Mouse (Mus musculus) subcutaneous adipose tissue, adult 2 months (tissue): Measurements from ENCODE around the gene Cwf19l2. TPM values are rescaled to one million over a fixed set of nuclear protein-coding genes. Genes with fewer than 3 reads are reported as not detected.

Experiments used
- polyA plus RNA-seq: library from polyadenylated mRNA; depleted of rRNA; stranded (reverse); fragments of >200 nt; gene quantifications from 2 replicates; pipeline ENCODE4 v1.2.3, GENCODE M21; 2012; ENCODE audit warnings: low replicate concordance; rRNA removed

Gene Cwf19l2
- 0.82 and 1.1 TPM in 2 replicates for polyA plus RNA-seq

DNA sequence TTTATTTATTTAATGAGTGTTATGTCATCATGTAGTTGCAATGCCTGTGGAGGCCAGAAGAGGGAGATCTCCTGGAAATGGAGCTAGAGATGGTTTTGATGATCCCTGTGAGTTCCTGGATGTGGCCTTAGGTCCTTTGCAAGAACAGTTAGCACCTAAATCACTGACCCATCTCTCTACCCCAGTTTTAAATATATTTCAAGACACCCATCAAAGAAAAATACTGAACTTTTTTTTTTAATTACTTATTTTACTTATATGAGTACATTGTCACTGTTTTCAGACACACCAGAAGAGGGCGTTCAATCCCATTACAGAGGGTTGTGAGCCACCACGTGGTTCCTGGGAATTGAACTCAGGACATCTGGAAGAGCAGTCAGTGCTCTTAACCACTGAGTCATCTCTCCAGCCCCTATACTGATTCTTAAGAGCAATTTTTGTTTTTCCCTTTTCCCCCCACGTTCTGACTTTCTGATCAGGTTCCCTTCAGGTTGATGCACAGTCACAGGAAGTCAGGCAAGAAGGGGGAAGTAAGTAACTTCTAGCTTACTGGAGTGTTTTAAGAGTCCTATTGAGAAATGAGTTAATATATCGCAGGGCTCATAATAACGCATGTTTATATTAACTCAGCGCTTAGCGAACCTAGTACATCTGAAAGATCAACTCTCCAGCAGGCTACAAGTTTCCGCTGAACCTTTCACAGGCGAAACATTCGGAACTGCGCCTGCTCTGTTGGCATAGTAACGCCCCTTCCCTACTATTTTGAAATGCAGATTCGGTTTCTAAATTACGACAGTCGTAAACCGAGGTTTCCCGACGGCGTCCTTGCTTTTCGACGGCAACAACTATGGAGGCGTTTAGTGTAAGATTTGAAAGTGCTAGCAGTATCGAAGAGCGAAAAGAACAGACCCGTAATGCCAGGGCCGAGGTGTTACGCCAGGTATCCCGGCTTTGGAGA, at the start of gene Cwf19l2:
Cwf19l2 (plus strand) TSS at position 342 of the 958 bp plus-strand sequence.

Other genes with a start within 250 kb of the Cwf19l2 start
- 2.3 and 3.4 TPM in 2 replicates for gene Alkbh8, start 68.5 kb upstream of the Cwf19l2 start, polyA plus RNA-seq
- gene Gucy1a2, start 129.2 kb downstream of the Cwf19l2 start, polyA plus RNA-seq = 0.93 and 1.5 TPM in 2 replicates